In the genomic region with DNA sequence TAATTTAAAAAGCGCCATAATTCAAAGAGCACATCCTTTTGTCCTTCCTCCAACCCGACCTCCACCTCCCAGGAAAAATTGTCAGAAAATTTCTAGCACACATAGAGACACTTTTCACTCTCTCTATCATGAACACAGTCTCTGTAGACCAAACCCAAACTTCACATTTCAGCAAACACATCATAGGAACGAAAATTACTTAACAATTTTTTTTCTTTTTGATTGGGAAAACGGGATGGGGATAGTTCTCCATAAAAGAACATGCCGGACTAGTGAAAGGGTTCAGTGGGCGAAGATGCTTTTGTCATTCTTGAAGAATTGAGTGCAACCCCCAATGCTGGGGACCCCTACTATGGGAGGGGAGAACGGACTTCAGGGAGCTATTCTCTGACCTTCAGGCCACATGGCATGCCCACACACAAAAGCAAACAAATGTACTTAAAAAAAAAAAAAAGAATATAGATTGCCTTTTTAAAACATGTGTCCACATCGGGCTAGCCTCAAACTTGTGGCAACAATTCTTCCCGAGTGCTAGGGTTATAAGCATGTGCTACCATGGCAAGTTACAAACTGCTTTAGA, we compare ENCODE assay signal across 28 mouse cellular contexts. TPM values are rescaled to one million over a fixed set of nuclear protein-coding genes. Genes with fewer than 3 reads are reported as not detected.
"Had no signal": no experiment of that assay in that cellular context is flagged by ENCODE, and none has a peak within 500 bp of the region (broad histone marks: within the 10 kb centered on the region; RNA-seq: fewer than 3 reads in every experiment).

No protein-coding gene starts in this region.

- DNase-seq: gastrocnemius, adult 2 months; gastrocnemius, postnatal 10 days; gastrocnemius, postnatal 25 days; heart, adult 18-20 months; heart, postnatal 10 days; heart, postnatal 4 days; kidney, adult 18-20 months; kidney, adult 8-10 months; kidney, postnatal 10 days; kidney, postnatal 25 days; liver; liver, embryonic 13.5 days had no signal

- H3K4me2 ChIP-seq: heart, embryonic 12.5 days; hindbrain, embryonic 12.5 days; hindbrain, embryonic 15.5 days; intestine, embryonic 15.5 days; limb, embryonic 12.5 days; liver, embryonic 11.5 days; liver, embryonic 13.5 days had no signal

- ATAC-seq: inflammation-experienced regulatory T-cells, adult 6 months; intestine, embryonic 15.5 days; intestine, postnatal 0 days had no signal

- H3K4me3 ChIP-seq: gastrocnemius, adult 2 months; heart, embryonic 10.5 days; heart, embryonic 12.5 days; hindbrain, embryonic 12.5 days; hindbrain, embryonic 15.5 days; intestine, embryonic 15.5 days; layer of hippocampus, adult 2 months; left cerebral cortex, adult 2 months; limb, embryonic 12.5 days; liver, embryonic 13.5 days had no signal

- H3K9me3 ChIP-seq: heart, embryonic 10.5 days; heart, embryonic 12.5 days; hindbrain, embryonic 12.5 days; hindbrain, embryonic 15.5 days; intestine, embryonic 15.5 days; limb, embryonic 12.5 days; liver, embryonic 13.5 days had no signal

- H3K9ac ChIP-seq: heart, embryonic 12.5 days; hindbrain, embryonic 12.5 days; hindbrain, embryonic 15.5 days; intestine, embryonic 15.5 days; limb, embryonic 12.5 days; liver, embryonic 13.5 days had no signal

- H3K27ac ChIP-seq: gastrocnemius, adult 2 months; heart, embryonic 10.5 days; hindbrain, embryonic 12.5 days; hindbrain, embryonic 15.5 days; intestine, embryonic 15.5 days; layer of hippocampus, adult 2 months; left cerebral cortex, adult 2 months; limb, embryonic 12.5 days; liver, embryonic 13.5 days had no signal

- H3K36me3 ChIP-seq: heart, embryonic 10.5 days; heart, embryonic 12.5 days; hindbrain, embryonic 12.5 days; hindbrain, embryonic 15.5 days; intestine, embryonic 15.5 days; limb, embryonic 12.5 days; liver, embryonic 13.5 days had no signal

- H3K4me1 ChIP-seq: hindbrain, embryonic 12.5 days; hindbrain, embryonic 15.5 days; limb, embryonic 12.5 days; liver, embryonic 13.5 days had no signal

RNA-seq across cellular contexts. Expression of gene Hoxb13, which starts 18.1 kb away (rescaled TPM):
- polyA plus RNA-seq: frontal cortex, adult 2 months; heart, embryonic 10.5 days; heart, embryonic 12.5 days; heart, embryonic 14.5 days; hindbrain, embryonic 12.5 days; hindbrain, embryonic 15.5 days; inflammation-experienced regulatory T-cells, adult 6 months; intestine, postnatal 0 days; kidney, embryonic 14.5 days; kidney, embryonic 16.5 days; limb, embryonic 12.5 days; limb, embryonic 14.5 days; liver, embryonic 11.5 days; liver, embryonic 13.5 days had no signal

RNA-seq across cellular contexts. Expression of gene Ttll6, which starts 42.5 kb away (rescaled TPM):
- polyA plus RNA-seq: heart, embryonic 10.5 days; heart, embryonic 12.5 days; heart, embryonic 14.5 days; inflammation-experienced regulatory T-cells, adult 6 months; kidney, embryonic 14.5 days; kidney, embryonic 16.5 days; limb, embryonic 12.5 days; liver, embryonic 11.5 days; liver, embryonic 13.5 days had no signal
